Mouse (Mus musculus) embryonic facial prominence, embryonic 13.5 days (tissue): ENCODE measurements around the gene Alox15. TPM values are rescaled to one million over a fixed set of nuclear protein-coding genes. Genes with fewer than 3 reads are reported as not detected.

Experiments
- ATAC-seq: fragments of 200-750 bp; cut with Nextera tagmentation; 2 replicates; pipeline ENCODE4 v1.8.0; 2017; ENCODE audit warnings: low read depth; ENCODE audit not compliant: insufficient number of reproducible peaks, insufficient read depth, low FRiP score, low TSS enrichment
- H3K27ac ChIP-seq: fragments of 300-500 bp; sonication (generic); 2 replicates; pipeline ENCODE4 v1.5.1; 2015; ENCODE audit warnings: moderate library complexity, mild to moderate bottlenecking, inconsistent platforms
- H3K27me3 ChIP-seq: fragments of 300-500 bp; sonication (generic); 2 replicates; pipeline ENCODE4 v1.6.1; 2015; ENCODE audit warnings: mild to moderate bottlenecking, inconsistent platforms
- H3K36me3 ChIP-seq: fragments of 300-500 bp; sonication (generic); 2 replicates; pipeline ENCODE4 v1.6.1; 2015; ENCODE audit warnings: mild to moderate bottlenecking, inconsistent platforms
- H3K4me1 ChIP-seq: fragments of 300-500 bp; sonication (generic); 2 replicates; pipeline ENCODE4 v1.6.1; 2015; ENCODE audit warnings: inconsistent platforms
- H3K4me2 ChIP-seq: fragments of 300-500 bp; sonication (generic); 2 replicates; pipeline ENCODE4 v1.6.1; 2015; ENCODE audit warnings: moderate library complexity, mild to moderate bottlenecking, inconsistent platforms
- H3K4me3 ChIP-seq: fragments of 300-500 bp; sonication (generic); 2 replicates; pipeline ENCODE4 v1.5.1; 2015; ENCODE audit warnings: mild to moderate bottlenecking, inconsistent platforms
- H3K9ac ChIP-seq: fragments of 300-500 bp; sonication (generic); 2 replicates; pipeline ENCODE4 v1.6.1; 2015; ENCODE audit warnings: mild to moderate bottlenecking, inconsistent platforms
- H3K9me3 ChIP-seq: fragments of 300-500 bp; sonication (generic); 2 replicates; pipeline ENCODE4 v1.6.1; 2016; ENCODE audit warnings: inconsistent platforms
- WGBS: fragments of 180-500 bp; shearing (Covaris S2); methylation state at CpG from one replicate; pipeline ENCODE4 v1.1.7; 2015; ENCODE audit warnings: mixed read lengths; 5-methylcytosine and 5-hydroxymethylcytosine counted together
- polyA plus RNA-seq: library from polyadenylated mRNA; unstranded; fragments of >200 nt; fragmentation: Nextera tagmentation; extraction: Ambion mirVana; gene quantifications from 2 replicates; pipeline ENCODE4 v1.2.1, GENCODE M21; 2015

The Alox15 gene
- polyA plus RNA-seq, 1 experiment from 2014 or later: 0.87 TPM

- Histone ChIP-seq H3K4me2 (no peak overlapping the region), H3K9ac (no peak overlapping the region), H3K36me3 (no peaks in the 10 kb centered on the region), H3K9me3 (no peaks in the 10 kb centered on the region), H3K27me3 (peaks cover 7% of the 10 kb centered on the region; the same call in 1 of the 2 replicates), H3K4me1 (no peaks in the 10 kb centered on the region), H3K27ac (no peak overlapping the region), H3K4me3 (no peak overlapping the region)
- ATAC-seq: no peak
- WGBS: 83% methylated on average over 2 of the region's 2 CpGs
Observed at GRCm38 (mm10) chr11:70308296-70308695, 43.5 kb downstream of the Alox15 start.

DNA sequence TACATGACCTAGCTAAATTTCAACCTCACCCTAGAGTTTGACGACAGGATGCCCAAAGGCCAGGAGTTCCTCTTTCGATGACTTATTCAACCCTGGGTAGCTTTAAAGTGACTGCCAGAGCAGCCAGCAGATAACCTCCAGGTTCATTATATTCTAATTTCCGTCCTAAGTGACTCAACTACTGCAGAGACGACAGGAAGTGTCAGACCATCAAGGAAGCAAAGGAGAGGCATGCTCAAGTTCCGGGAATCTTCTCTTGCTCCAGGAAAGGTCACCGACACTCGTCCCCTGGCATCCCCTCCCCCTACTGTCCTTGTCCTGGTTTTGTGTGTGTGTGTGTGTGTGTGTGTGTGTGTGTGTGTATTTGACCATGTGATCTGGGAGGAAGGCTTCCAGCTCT, 45.7 kb downstream of the Alox15 start:
- no peak overlapping the region for H3K27ac ChIP-seq

DNA sequence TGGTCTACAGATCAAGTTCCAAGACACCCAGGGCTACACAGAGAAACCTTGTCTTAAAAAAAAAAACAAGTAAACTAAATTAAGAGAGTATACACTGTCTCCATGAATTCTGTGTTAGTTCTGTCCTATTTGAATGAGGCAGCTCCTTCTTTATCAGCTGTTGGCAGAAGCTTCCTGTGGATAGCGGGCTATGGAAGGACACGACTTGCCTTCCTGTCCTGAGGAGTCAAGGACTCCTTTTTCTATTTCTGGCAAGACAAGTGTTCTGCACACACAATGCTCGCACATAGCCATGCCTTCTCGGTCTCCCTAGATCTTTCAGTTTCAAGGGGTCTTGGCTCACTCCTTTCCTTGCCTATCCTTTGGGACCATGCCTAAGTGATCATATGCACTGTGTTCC, 49.5 kb downstream of the Alox15 start:
- Histone ChIP-seq H3K4me3 (no peak overlapping the region), H3K27me3 (no peaks in the 10 kb centered on the region), H3K27ac (no peak overlapping the region), H3K9me3 (peaks cover 4% of the 10 kb centered on the region; the same call in 1 of the 2 replicates), H3K4me2 (no peak overlapping the region), H3K36me3 (no peaks in the 10 kb centered on the region), H3K4me1 (no peaks in the 10 kb centered on the region), H3K9ac (no peak overlapping the region)
- WGBS: 80% methylated on average over 4 of the region's 4 CpGs
- no peak for ATAC-seq

More for the DNA sequence above, 45.7 kb downstream of the Alox15 start:
- no peaks in the 10 kb centered on the region for H3K4me1 ChIP-seq
- H3K27me3 ChIP-seq: 0 out of 2 replicates have a peak, but pooled peaks cover 2% of the 10 kb centered on the region
- no peak overlapping the region for H3K9ac ChIP-seq
- ATAC-seq: no peak
- 42% methylated on average over 7 of the region's 7 CpGs for WGBS
- no peaks in the 10 kb centered on the region for H3K36me3 ChIP-seq
- H3K4me2 ChIP-seq: no peak overlapping the region
- no peak overlapping the region for H3K4me3 ChIP-seq
- H3K9me3 ChIP-seq: peaks cover 3% of the 10 kb centered on the region; the same call in 1 of the 2 replicates

DNA sequence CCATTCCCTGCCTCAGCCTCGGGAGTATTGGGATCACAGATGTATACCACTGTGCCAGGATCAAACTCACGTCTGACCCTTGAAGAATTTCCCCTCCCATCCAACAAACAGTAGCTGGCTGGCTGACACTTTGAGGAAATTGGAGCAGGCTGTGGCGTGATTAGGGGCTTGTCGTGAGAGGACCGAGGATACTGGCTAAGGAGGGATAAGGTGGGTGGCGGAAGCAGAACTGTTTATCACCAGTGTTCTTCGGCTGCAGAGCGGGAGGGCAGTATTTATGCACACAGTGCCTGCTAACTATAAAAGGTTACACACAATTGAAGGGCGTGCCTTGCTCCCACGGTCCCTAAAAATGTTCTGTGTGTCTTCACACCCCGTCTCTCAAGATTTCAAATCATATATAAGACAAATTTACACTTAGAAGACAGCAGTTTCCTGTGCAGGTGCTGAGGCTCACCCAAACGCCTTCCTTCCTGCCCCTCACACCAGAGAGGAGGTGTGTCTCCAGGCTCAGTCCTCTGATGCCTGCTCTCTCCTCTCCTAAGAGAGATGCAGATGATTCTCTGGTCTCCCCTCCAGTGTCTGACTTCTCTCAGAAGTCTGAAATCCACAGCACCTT, 53.9 kb downstream of the Alox15 start:
- no peak for ATAC-seq
- 47% methylated on average over 12 of the region's 12 CpGs for WGBS
- peaks cover 4% of the 10 kb centered on the region; the same call in 1 of the 2 replicates for H3K9me3 ChIP-seq
- H3K4me2 ChIP-seq: no peak overlapping the region
- H3K4me1 ChIP-seq: no peaks in the 10 kb centered on the region
- no peaks in the 10 kb centered on the region for H3K36me3 ChIP-seq
- H3K27me3 ChIP-seq: no peaks in the 10 kb centered on the region
- H3K4me3 ChIP-seq: no peak overlapping the region
- no peak overlapping the region for H3K9ac ChIP-seq
- H3K27ac ChIP-seq: no peak overlapping the region

DNA sequence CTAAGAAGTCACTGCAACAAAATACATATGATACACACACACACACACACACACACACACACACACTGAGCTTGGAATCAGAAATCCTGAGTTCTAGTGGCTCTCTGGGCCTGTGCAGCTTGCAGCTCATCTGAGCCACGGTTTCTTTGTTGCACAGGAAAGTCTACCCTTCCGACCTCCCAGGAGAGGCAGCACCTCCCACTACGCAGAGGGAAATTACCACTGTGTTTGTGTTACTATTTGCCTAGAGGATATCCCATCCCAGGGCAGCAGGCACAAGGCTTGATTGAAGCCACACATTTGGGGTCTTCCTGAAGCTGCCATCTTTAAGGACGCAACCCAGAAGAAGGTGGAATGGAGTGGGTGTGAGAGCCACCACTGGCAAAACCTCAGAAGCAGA, 54.4 kb downstream of the Alox15 start:
- Histone ChIP-seq H3K27me3 (no peaks in the 10 kb centered on the region), H3K27ac (no peak overlapping the region), H3K4me3 (no peak overlapping the region), H3K36me3 (no peaks in the 10 kb centered on the region), H3K4me1 (no peaks in the 10 kb centered on the region), H3K9ac (no peak overlapping the region), H3K9me3 (peaks cover 4% of the 10 kb centered on the region; the same call in 1 of the 2 replicates), H3K4me2 (no peak overlapping the region)
- WGBS: 26% methylated on average over 4 of the region's 4 CpGs
- no peak for ATAC-seq

Other genes with a start within 250 kb of the Alox15 start
- 0.25 and 0.50 TPM in 2 replicates for gene Mgl2, start 221.7 kb downstream of the Alox15 start, polyA plus RNA-seq
- 1.3 TPM in 2 replicates for gene Clec10a, start 195.8 kb downstream of the Alox15 start, polyA plus RNA-seq
- 1.9 and 3.5 TPM in 2 replicates for gene Slc16a11, start 139.3 kb downstream of the Alox15 start, polyA plus RNA-seq
- 9.8 and 13.0 TPM in 2 replicates for gene Slc16a13, start 131.0 kb downstream of the Alox15 start, polyA plus RNA-seq
- gene Bcl6b, start 122.2 kb downstream of the Alox15 start, polyA plus RNA-seq: 11.1 and 11.3 TPM in 2 replicates
- gene 0610010K14Rik, start 114.1 kb downstream of the Alox15 start, polyA plus RNA-seq: 188 and 200 TPM in 2 replicates
- 11.7 and 13.9 TPM in 2 replicates for gene Gm21988, start 112.2 kb downstream of the Alox15 start, polyA plus RNA-seq
- gene Rnasek, start 112.2 kb downstream of the Alox15 start, polyA plus RNA-seq: 168 and 170 TPM in 2 replicates
- 6.7 and 7.6 TPM in 2 replicates for gene Alox12, start 96.7 kb downstream of the Alox15 start, polyA plus RNA-seq
- gene Alox12e, start 29.4 kb downstream of the Alox15 start, polyA plus RNA-seq: 0.32 and 0.67 TPM in 2 replicates
- 37.1 and 42.1 TPM in 2 replicates for gene Pelp1, start 58.0 kb upstream of the Alox15 start, polyA plus RNA-seq
- 18.1 and 19.4 TPM in 2 replicates for gene Arrb2, start 80.6 kb upstream of the Alox15 start, polyA plus RNA-seq
- gene Med11, start 99.9 kb upstream of the Alox15 start, polyA plus RNA-seq: 40.8 and 44.7 TPM in 2 replicates
- 0.59 and 0.78 TPM in 2 replicates for gene Zmynd15, start 107.4 kb upstream of the Alox15 start, polyA plus RNA-seq
- 2.4 and 2.6 TPM in 2 replicates for gene Cxcl16, start 108.0 kb upstream of the Alox15 start, polyA plus RNA-seq
- gene Tm4sf5, start 153.2 kb upstream of the Alox15 start, polyA plus RNA-seq: 0.69 TPM in 1 of 2 replicates, not detected in the other
- 0.56 TPM in 1 of 2 replicates, not detected in the other for gene Vmo1, start 162.6 kb upstream of the Alox15 start, polyA plus RNA-seq
- 0.45 TPM in 1 of 2 replicates, not detected in the other for gene Gltpd2, start 167.2 kb upstream of the Alox15 start, polyA plus RNA-seq
- 837 and 839 TPM in 2 replicates for gene Psmb6, start 173.3 kb upstream of the Alox15 start, polyA plus RNA-seq
- not detected in 2 replicates for gene Gm40193, start 180.9 kb upstream of the Alox15 start, polyA plus RNA-seq
- 5.3 and 6.5 TPM in 2 replicates for gene Pld2, start 188.0 kb upstream of the Alox15 start, polyA plus RNA-seq
- 14.6 and 16.5 TPM in 2 replicates for gene Mink1, start 210.8 kb upstream of the Alox15 start, polyA plus RNA-seq